Mouse (Mus musculus) right cerebral cortex, postnatal 10 days (tissue): Measurements from ENCODE around the gene Mad1l1.
"Not testable (repeated sequence)": the region's sequence is repeated elsewhere in the genome, so short reads cannot be mapped to it uniquely, and the experiment has no call there.

ENCODE experiments used
- DNase-seq, 2 experiments: peaks; one replicate each; pipeline ENCODE4 v3.0.0; 2021; ENCODE audit warnings: low spot score in 2 of 2

Mad1l1 gene

DNA sequence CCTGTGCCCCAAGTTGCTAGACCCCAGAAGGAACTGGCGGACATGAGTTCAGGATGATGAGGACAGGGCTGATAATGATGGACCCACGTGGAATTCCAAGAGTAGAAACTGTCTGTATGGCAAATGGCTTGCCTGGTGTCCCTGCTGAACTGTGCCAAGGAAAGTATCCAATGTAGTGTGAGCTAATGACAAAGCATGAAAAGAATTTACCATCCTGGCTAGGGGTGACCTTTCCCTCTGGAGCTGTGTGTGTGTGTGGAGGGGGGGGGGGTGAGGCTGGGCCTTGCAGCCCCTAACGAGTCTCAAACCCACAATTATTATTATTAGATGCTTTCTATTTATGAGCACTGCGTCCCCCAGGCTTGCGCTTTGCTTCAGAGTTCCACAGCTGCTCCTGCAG is 307.7 kb downstream of the Mad1l1 start:
- DNase-seq, result no peak

DNA sequence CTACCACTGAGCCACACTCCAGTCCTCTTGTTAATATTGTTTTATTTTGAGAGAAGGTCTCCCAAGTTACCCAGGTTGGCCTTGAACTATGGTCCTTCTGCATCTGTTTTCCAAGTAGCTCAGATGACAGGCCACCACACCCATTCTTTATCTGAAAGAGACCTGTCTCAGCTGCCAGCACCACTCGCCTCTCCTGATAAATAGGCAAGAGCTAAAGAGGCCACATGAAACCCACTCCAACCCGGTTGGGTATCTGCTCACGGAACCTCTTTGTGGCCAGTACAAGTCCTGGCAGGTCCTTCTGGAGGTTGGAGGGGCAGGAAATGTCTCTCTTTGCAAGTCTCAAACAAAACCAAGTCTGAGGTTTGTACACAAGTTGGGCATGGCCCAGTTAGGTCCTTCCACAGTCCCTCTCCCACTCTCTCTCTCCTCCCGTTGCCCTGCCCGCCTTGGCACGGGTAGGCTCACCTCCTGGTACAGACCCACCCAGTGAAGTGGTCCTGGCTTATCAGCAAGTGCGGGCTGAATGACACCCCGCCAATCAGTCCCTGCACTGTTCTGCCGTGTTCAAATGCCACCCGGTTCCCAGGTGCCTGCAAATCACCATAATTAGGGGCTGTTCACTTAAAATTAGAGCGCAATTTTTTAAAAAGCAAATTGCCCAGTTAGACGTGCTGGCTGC is 308.9 kb downstream of the Mad1l1 start:
- DNase-seq, result no peak

DNA sequence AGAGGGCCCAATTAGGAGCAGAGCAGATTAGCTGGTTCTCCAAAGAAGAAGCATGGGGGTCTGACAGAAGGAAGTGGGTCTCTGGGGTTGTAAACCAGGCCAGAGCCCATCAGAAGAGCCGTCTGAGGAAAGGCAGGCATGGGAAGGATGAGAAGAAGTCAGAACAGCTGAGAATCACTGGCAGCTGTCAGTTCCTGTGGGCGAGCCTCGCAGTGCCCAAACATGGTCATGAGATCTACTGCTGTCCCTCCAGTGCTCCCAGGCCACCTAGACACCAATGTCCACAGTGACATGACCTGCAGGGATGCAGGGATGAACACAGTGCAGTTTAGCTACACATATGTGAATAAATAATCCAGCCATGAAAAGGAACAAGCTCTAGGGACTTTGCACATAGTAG is 310.9 kb downstream of the Mad1l1 start:
- DNase-seq, result no peak

DNA sequence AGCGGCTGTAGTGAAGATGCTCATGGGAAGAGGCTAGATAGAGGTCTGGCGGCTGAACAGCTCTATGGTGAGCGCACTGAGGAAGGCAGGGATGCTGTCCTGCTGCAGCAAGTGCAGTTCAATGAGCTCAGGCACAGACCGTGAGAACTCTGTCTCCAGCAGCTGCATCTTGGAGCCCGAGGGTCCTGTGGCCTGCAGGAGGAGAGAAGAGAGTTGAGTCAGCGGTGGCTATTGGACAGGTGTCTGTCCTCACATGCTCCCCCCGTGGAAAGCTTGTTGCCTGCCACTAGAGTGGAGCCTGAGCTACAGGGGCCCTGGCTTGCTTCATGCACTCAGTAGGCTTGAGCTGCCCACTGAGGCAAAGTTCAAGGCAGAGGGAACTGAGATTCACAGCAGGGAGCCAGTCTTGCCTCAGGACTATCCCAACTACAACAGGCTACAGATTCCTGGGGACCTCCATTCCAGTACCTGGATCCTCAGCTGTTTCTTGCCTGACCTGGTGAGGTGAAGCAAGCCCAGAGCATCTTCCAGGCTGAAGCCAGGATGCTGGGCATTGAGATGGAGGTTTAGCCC is 312.2 kb downstream of the Mad1l1 start:
- no peak for DNase-seq

DNA sequence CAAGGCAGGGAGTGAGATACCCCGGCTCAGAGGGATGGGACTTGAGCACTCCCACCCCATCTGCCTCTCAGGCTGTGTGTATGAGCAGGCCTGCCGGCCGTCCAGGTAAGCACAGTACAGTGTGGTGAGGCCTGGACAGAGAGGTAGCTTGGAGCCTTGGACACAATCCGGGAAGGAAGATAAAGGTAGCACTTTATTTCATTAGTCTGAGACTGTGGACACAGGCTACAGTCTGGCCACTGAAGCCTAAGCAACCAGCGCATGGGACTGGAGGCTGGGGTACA is 312.9 kb downstream of the Mad1l1 start:
- no peak for DNase-seq

DNA sequence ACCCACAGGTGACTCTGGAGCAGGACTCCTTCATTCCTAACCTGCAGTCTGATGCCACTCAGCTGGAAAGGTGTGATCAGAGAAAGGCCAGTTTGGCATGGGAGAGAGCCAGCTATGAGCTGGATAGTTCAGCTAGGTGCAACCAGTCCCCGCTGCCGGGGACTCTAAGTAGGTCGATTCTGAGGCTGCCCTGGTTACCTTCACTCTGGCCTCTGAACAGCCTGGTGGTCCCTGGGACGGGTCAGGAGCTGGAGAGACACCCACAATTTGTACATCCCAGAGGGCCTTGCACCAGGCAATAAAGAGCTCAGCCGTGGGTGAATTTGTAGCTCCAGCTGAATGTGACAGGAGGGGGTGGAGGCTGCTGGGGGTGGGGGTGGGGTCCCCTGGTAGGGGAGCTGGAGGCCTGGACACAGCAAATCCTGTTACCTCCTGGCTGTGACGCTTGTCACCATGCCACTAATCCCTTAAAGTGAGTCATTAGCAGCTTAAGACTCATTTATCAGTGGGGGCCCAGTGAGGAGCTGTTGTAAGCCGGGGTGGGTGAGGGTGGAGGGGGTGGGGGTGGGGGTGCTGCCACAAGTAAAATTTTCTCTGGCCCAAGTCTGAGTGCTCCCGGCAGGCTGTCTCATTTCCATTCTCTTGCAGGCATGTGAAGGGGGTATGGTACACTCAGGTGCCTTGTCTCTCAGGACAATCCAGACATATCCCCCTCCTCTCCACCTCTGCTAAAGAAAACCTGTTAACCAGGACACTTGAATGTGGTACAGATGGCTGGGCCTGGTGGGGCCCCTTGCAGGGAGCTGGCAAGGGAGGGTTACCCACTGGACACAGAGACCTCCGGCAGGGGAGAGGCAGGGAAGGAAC is 313.5 kb downstream of the Mad1l1 start:
- DNase-seq, result no peak

DNA sequence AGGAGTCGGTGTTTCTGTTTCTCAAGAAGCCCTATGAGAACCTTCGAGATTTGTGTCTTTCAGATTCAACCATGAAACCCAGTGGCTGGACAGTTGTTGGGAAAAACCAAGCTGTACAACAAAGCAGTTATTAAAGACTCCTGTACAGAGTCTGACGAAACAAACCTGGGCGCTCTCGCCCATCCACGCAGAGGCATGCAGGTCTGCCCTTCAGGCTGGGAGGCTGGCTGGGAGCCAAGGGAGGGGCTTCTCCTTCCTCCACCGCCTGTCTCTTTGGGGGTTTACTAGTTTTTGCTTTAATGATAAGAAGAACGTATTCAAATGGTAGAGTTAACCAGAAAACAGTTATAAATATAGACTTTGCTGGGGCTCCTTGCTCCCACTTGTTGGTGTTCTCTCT is 314.5 kb downstream of the Mad1l1 start:
- DNase-seq, result no peak

DNA sequence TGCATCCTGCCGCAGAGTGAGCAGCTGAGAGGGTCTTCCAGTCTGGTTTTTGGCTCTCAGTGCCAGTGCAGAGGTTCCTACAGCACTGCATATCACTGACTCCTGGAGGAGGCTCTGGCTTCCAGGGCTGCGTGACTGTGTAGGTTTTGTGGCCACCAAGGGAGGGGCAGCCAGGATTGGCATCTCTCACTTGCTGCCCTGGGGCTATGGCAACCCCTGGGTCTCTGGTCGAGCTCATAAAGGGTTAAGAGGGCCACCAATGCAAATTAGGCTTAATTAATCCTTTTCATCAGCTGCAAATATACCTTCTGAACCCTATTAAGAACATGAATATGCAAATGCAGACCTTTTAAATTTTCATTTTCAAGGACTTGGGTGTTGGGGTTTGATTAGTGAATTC is 318.8 kb downstream of the Mad1l1 start:
- DNase-seq, result no peak

DNA sequence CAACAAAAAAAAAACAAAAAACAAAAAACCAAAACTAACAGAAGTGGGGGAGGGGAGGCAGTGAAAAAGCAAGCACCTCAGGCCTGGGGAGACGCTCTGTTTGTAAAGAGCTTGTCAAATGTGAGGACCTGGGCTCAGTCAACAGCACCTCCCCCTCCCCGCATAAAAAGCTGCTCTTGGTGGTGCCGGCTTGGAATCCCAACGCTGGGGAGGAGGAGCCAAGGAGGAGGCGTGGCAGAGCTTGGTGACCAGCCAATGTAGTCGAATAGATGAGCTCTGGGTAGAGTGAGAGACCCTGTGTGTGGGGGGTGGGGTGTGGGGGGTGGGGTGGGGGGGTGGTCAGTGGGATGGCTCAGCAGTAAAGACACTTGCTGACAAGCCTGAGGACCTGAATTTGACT is 322.4 kb downstream of the Mad1l1 start:
- DNase-seq, result no peak

DNA sequence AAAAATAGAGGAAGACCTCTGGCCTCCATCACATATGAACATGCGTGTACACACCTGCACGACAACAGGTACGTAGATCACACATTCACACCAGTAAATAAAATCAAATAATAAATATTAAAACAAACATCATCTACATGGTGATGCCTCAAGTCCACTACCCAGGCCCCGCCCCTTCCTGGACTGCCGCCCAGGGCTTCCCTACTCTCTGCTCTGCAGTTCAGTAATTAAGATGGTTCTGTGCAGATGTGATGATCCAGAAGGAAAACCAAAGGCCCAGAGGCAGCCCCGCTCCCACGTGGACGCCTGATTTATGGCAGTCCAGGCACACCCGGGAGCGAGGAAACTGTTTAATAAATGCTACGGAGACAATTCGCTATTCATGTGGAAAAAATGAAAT is 323.0 kb downstream of the Mad1l1 start:
- not testable (repeated sequence) for DNase-seq

DNA sequence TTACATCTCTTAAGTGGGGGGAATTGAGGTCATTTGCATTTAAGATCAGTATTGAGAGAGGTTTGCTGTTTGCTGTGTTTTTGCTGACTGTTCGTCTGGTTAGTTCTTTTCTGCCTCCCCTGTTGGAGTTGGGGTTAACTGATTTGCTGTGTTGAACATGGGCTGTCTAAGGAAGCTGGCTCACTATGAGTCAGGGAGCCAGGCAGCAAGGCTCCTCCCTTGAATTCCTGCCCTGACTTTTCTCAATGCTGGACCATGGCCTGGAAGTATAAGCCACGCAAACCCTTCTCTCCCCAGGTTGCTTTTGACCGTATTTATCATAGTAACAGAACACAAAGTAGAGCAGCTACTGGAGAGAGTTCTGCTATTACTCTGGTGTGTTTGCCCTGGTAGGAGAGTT is 329.8 kb downstream of the Mad1l1 start:
- no peak for DNase-seq

DNA sequence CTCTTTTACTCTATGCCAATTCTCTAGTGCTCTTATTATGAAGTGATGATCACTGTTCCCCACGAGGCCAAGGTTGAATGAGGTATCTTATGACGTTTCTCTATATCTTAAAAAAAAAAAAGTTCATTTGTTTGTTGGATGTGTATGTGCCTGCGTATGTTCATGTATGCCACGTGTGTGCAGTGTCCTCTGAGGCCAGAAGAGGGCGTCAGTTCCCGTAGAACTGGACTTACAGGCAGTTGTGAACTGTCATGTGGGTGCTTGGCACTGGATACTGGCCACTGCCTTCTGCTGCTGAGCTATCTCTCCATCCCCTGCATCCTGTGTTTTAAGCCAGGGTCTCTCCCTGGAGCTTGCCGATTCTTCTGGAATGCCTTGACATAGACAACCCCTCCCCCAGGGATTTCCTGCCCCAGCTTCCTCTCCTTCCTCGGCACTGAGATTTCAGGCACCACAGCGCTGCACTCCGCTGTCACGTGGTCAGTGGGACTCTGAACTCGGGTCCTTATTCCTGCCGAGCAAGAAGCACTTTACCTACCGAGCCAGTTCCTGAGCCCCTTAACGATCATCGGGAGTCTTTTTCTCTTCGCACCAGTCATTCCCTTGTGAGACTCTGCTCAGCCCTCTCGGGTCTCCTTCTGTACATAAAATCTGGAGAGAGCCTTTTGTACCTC is 336.1 kb downstream of the Mad1l1 start:
- no peak for DNase-seq

DNA sequence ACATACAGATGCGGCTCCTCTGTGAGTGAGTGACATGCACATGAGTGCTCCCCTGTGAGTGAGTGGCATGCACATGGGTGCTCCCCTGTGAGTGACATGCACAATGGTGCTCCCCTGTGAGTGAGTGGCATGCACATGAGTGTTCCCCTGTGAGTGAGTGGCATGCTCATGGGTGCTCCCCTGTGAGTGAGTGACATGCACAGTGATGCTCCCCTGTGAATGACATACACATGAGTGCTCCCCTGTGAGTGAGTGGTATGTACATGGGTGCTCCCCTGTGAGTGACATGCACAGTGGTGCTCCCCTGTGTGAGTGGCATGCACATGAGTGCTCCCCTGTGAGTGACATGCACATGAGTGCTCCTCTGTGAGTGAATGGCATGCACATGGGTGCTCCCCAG is 339.4 kb downstream of the Mad1l1 start:
- DNase-seq, result no peak

DNA sequence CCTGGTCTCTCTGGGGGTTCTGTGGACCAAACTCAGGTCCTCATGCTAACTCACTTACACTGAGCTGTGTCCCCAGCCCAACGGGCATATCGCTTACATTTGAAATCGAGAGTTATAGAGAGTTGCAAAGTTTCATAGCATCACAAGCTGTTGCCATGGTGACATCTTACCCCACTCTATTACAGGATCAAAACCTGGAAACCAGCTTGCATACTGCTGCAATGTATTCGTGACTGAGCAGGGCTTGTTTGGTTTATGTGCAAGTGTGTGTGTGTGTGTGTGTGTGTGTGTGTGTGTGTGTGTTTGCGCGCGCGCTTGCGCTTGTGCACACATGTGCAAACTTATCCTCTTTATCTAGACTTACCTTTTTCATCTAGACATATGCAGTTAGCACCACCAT is 342.0 kb downstream of the Mad1l1 start:
- peak; percentile 44 to 81 for DNase-seq

DNA sequence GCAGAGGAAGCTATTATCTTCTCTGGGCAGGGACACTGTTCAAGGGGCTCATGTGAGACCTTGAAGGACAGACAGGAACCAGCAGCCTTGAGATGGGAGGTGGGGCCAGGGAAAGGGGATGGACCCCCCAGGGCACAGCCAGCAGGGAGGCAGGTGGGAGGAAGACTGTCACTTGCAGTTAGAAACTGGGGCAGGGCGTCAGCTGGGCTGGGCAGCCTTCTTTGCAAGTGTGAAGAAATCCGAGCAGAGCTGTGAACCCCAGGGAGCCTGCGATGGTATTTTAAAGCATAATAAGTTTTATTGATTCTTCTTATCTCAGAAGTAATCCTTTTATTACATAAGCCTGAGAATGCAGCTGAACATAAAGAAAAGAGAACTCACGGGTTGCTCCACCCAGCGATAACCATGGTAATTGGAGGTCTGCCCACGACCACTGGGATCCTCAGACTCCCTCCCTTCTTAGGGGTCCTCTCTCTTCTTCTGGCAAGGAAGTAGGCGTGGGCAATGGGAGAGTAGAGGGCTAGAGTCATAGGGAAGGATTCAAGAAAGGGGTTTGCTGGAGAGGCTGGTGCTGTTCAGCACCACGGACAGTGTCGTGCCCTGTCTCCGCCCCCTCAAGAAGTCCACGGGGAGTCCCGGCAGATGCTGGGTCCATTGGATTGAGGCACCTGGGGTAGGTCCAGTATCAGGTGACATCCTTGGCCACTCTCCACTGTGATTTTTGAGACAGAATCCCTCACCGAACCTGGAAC is 342.7 kb downstream of the Mad1l1 start:
- DNase-seq, result peak; percentile 35 to 40

DNA sequence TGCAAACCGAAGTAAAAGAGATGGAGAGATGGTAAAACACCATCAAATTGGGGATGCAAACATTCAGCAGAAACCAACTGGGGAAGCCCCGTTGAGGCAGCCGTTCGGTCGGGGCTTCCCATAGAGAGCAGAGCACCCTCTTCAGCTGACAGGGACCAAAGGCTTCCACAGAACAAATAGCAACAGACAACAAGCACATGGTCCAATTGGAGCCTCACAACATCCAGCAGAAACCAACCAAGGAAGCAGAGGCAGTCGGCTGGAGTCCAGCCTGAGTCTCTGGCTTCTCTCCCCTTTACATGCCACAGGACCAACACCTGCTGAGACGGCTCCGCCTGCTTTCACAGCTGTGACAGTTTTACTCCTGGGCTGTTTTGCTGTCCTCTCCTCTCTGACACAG is 343.9 kb downstream of the Mad1l1 start:
- DNase-seq, result no peak

DNA sequence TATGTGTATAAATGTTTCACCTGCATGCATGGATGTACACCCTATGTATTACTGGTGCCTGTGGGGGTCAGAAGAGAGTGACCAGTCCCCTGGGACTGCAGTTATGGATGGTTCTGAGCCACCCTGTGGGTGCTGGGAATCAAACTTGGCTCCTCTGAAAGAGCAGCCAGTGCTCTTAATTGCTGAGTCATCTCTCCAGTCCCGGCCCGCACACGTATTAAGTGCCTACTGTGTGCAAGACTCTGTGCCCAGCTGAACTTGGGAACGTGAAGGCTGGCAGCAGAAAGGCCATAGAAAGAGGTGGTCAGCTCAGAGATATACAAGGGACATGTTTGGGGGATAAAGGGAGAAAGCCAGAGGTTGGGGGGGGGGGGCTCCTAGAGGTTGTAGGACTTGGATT is 344.8 kb downstream of the Mad1l1 start:
- DNase-seq, result no peak

DNA sequence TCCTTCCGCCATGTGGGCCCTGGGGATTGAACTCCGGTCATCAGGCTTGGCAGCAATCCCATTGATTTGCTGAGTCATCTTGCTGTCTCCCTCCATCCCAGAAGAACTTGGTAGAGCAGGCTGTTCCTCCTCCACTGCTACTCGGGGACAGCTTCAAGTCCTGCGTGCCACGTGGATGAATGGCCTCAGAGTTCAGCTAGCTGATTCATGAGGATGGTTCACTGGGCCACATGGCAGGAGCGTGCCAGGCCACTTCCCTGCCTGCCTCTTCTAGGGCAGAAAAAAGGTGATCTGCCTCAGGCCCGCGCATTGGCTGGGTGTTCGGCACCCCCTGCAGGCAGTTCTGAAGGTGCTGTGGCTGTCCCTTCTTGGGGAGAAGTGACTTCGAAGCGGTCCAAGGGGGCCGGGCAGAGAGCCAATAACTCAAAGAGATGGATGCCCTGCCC is 351.1 kb downstream of the Mad1l1 start:
- peak; percentile 31 to 49 for DNase-seq

DNA sequence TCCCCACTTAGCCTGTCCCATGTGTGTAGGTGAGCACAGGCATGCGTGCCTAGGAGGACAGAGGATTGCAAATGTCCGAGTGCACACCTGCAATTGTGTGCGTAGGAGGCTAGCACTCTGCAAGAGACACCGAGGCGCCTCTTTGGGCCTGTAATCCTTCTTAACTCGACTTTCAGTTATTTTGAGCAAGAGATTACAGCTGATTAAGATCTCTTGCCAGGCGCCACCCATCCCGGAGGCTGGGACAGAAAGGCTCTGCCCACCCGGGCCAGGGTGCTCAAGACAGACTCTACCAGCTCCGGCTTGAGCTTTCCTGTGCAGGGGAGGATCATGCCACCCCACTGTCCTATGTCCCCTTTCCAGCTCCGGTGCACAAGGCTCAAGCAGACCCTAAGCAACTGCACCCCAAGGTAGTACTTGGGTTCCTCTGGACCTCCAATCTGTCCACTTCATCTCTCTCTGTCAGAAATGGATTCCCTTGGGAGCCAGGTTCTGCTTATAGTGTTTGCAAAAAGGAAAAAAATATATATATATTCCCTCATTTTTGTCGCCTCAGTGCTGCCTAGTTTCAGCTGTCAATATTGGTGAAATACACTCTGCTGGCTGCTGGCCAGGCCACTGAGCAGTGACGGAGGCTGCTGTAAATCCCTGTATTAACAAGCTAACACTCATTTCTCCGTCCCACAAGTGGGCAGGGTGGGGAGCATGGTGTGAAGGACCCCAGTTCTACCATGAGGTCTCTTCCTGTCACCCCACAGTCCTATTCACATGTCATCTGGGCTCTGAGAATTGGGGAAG is 352.0 kb downstream of the Mad1l1 start:
- DNase-seq, result peak; percentile 43 to 48

DNA sequence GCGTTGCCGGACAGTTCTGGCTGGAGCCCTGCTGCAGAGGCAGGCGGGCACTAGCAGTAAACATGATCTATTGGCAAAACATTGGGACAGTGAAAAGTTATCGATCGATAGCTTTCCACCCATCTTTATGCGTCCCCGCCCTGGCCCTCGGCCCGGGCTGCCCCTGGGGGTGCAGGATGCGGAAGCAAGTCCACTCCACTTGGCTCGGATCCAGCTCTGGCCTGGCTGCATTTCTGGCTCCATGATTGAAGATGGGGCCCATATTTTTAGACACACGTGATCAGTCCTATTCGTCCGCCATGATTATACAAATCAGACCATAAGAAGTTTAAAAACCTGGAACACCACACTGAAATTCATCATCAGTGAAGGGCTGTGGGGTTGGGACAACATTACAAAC is 355.8 kb downstream of the Mad1l1 start:
- DNase-seq, result no peak

DNA sequence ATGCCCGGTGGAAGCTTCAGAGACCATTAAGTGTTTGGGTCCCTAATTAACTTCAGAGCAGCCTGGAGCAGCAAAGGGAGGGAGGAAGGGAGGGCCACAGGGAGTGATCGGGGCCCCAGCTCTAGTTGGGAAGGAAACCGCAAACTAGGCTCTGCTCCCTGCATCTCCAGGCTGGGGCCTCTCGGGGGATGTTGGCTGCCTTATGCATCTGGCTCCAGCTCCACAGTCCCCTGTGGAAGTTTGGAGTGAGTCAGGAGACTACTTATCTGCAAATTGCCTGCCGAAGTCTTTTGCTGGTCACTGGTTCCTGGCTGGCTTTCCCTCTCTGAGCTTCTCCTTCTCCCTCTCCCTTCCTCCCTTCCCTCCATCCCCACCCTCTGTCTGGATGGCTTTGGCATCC is 357.0 kb downstream of the Mad1l1 start:
- DNase-seq, result no peak
